Mouse (Mus musculus) mesoderm, embryonic 11.5 days (tissue): Measurements from ENCODE around the gene Glul.
A peak's percentile ranks its signal among the peaks of the same experiment; 100 is the strongest.
"Not testable (repeated sequence)": the region's sequence is repeated elsewhere in the genome, so short reads cannot be mapped to it uniquely, and the experiment has no call there.

Source experiments
- DNase-seq: peaks from one replicate; pipeline ENCODE4 v3.0.0-alpha.2; 2012; ENCODE audit warnings: low read depth, low spot score

Gene Glul

GRCm38 (mm10) chr1:153899731-153900380 lies at the start of gene Glul, which contains the start of gene Teddm2:
TSS of gene Glul (plus strand) at chr1:153899944.
TSS of gene Teddm2 (minus strand) at chr1:153900228.
- DNase-seq = peak; percentile 98

DNA sequence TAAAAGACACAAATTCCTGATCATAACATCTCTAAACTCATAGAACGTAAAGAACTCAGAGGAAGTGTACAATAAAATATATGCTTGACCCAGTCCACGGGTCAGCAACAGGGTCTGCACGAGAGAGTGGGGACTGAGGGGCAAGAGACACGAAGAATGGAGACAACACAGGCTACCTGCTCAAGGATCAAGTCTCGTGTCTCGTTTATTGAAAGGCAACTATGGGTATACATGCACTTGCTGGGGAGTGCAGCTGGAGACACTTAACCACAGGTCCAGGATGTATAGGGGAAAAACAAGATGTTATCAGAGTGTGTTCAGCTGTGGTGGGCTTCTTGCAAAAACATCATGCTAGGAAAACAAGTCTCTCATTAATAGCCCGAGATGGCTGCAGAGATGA lies 47.0 kb upstream of the Glul start:
- not testable (repeated sequence) for DNase-seq

DNA sequence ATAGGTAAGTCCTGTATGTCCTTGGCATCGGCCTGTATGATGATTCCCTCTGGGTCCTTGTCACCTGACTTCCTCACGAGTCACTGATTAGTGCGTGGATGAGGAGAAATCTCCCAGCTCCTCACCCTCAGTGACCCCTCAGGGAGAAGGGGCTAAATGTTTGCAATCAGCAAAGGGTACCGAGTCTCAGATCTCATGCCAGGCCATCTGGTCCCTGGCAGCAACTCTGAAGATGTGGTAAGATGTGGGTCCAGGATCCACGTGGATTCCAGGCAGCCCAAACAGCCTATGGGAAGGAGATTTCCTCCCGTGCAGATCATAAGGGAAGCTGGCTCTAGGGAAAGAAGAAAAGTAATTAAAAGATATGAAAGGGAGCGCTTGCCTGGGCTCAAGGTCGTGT lies 43.8 kb upstream of the Glul start:
- no peak for DNase-seq

GRCm38 (mm10) chr1:153874045-153874444 lies 25.7 kb upstream of the Glul start, which contains the start of gene Teddm1b:
TSS of gene Teddm1b (plus strand) at chr1:153874345.
- no peak for DNase-seq

GRCm38 (mm10) chr1:153880391-153880790 lies 19.4 kb upstream of the Glul start:
- not testable (repeated sequence) for DNase-seq

- DNase-seq = no peak
Observed at GRCm38 (mm10) chr1:153886024-153886633, 13.6 kb upstream of the Glul start.

DNA sequence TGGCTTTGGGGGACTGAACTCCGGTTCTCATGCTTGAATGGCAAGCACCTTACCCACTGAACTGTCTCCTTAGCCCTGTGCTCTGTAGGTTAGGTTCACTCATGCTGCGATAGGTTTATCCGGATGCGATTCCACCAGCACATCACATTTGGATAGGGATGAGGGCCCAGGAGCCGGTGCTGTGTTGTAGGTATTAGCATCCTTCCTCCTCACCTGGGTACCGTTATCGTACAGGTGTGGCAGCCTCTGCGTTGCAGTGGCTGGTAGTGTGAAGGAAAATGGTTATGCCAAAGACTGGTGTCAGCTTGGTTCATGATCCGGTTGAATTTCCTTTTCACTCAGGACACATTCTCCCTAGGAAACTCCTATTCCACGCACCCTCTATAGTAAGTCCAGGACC lies 9.6 kb upstream of the Glul start:
- DNase-seq = no peak

DNA sequence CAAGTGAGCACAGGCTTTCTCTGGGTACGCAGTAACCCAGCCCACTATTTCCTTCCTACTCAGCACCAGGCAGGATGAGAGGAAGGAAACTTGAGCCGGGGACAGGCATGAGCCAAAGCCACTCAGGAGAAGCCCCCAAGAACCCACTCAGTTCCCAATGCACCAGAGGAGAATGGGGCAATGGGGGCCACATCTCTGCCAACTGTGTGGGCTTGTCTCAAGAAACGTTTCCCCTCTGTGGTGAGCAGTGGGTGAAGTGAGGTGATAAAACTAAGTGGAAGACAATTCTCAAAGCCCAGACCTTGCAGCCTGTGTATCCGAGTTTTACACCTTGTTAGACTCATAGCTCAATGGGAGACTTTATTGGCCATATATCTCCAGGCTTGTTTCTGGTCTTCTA lies 8.3 kb upstream of the Glul start, which contains the start of gene Teddm1a:
TSS of gene Teddm1a (plus strand) at position 301 of the 400 bp plus-strand sequence.
- DNase-seq = no peak

- DNase-seq = no peak
Observed at GRCm38 (mm10) chr1:153893746-153894145, 6.0 kb upstream of the Glul start.

DNA sequence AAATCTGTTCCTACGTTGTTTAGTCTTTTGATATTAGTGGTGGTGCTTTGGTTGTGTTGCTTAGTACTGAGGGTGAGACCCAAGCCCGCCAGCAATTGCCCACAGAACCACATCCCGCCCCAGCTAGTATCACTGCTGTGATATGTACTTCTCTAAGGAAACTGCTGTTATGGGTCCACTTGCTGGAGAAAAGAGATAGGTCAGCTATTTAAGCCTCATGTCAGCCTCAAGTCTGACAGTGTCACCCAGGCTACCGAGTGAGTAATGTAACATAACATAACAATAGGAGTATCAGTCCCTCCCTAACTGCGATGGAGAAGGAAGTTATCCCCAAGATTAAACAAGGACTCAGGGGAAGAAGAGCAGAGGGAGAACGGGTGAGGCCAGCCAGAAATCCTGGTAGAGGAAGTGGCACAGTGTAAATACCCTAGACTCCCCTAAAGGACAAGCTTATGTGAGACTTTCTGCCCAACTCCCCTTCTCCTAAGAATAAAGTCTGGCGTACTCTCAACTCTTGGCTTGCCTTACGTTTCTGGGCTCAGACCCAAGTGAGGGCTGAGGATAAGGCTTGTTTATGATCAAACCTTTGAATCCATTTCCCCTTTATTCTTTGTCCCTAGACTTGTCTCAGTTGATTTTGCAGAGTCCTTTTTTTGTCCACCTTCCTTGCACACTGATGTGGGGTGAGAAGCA lies 5.4 kb upstream of the Glul start:
- DNase-seq = no peak

GRCm38 (mm10) chr1:153894979-153895378 lies 4.8 kb upstream of the Glul start:
- DNase-seq = peak; percentile 82

DNA sequence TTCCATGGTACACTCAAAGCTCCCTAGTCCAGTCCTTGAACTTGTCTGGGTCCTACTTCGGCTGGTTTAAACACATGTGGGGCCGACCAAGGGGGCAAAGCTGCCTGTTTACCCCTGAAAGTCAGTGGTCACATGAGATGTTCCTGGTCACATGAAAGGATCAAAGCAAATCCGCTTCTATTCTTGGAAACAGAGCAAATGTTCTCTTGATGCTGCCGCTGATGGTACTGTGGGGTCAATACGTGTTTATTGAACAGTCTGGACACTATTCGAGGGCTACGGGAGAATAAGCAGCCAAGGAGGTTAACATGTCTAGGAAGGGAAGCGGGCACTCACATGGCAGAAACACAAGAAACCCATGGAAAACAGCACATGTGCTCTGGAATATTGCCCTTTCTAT lies 2.5 kb upstream of the Glul start:
- DNase-seq = no peak

- no peak for DNase-seq
Observed at GRCm38 (mm10) chr1:153898989-153899730, 584 bp upstream of the Glul start.

DNA sequence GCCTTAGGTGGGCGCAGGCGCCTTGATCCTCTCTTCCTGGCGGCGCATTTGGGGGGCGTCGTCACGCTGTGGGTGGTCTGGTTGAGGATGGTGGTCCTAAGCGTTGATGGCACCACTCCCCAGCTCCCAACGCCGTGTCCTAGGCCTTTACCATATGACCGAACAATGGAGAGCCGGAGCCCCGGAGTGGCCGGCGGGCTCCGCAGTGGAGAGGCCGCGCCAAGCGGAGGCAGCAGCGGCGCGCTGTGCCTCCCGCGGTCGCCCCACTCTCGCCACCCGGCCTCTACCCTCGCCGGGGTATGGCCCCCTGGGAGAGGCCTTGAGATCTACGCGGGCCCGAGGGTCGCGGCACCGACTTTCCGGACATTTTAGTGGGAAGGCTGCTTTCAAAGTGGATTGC lies 637 bp downstream of the Glul start:
- no peak for DNase-seq

GRCm38 (mm10) chr1:153900860-153901730 lies 1.4 kb downstream of the Glul start:
- DNase-seq = peak; percentile 42

DNA sequence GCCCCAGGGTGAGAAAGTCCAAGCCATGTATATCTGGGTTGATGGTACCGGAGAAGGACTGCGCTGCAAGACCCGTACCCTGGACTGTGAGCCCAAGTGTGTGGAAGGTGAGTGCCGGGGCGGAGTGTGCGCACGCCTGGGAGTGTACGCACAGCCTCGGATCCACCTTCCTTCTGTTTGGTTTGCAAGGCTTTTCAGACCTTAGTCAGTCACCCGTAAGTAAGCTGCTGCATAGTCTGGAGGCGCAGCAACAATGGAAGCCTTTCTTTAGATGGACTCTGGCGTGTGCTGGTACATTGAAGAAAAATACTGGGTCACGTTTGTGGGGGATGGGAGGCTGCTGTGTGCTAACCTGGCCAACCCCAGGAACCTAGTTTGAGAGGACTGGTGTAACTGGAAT lies 3.3 kb downstream of the Glul start:
- peak; percentile 53 for DNase-seq

DNA sequence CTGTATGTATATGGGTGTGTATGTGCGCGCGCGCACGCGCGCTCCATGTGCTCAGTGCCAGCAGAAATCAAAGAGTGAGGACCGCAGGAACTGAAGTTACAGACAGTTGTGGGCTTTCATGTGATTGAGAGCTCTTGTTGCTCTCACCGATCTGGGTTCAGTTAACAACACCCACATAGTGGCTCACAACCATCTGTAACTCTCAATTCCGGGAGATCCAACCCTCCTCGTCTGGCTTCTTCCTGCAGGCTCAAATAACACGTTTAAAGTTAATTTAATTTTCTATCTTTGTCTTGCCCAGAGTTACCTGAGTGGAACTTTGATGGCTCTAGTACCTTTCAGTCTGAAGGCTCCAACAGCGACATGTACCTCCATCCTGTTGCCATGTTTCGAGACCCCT lies 4.5 kb downstream of the Glul start:
- no peak for DNase-seq

DNA sequence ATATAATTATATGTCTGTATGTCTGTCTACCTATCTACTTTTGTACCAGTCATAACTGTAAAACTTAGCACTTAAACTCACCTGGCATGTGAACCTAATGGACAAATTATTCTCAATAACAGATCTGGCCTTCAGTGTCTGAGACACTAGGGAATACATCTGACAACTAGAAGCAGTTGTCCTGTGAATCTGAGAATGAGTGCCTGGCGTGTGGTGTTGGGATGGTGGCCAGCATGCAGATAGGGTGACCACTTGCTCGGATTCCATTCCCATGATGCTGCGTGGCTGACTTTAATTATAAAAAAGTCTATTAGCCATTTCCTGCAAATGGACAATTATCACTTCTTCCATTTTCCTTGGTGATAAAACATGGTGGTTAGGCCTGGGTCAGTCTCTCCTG lies 6.1 kb downstream of the Glul start:
- no peak for DNase-seq

DNA sequence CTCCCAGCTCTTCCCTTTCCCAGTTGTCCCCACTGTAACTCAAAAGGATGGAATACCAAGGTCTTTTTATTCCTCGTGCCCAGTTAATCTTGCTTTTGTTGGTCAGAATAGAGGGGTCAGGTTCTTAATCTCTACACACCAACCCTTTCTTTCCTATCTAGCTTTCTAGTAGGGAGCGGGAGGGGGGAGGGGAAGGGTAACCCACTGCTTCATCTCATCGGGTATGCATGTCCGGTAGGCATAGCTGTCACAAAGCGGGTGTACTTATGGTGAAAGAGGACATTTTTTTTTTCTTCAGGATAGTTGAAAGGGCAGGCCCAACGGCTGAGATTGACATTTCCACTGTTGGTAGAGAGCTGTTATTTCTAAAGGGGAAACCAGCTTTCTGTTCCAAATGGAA lies 8.5 kb downstream of the Glul start:
- DNase-seq = no peak

DNA sequence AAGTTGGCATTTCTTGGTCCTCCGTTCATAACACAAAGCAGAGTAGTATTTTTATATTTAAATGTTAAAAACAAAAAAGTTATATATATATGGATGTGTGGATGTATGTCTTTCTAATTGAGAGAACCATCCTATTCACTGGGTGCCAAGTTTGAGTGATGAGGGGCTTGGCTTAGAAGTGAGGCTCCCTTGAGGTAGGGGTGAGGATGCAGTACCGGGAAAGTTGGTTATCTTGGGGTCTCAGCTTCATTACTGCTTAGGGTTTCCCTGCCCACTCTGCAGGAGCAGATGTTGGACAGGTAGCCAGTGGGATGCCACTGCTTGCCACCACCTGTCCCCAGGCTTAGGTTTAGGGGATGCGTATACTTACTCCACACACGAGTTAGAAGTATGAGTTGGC lies 9.0 kb downstream of the Glul start:
- DNase-seq = no peak
